Mouse (Mus musculus): ENCODE results near the gene Slc22a17.
A peak's percentile ranks its signal among the peaks of the same experiment; 100 is the strongest.

Gene Slc22a17

GRCm38 (mm10) chr14:54900383-54900782 lies 12.5 kb downstream of the Slc22a17 start:
- DNase-seq (ENCODE audit: low read depth): peak; percentile 85

- no peak for DNase-seq (ENCODE audit: low read depth)
Measured at GRCm38 (mm10) chr14:54897445-54897844, 15.5 kb downstream of the Slc22a17 start.

- peak; percentile 72 for DNase-seq (ENCODE audit: low read depth)
Measured at GRCm38 (mm10) chr14:54894296-54895151, 18.4 kb downstream of the Slc22a17 start.

GRCm38 (mm10) chr14:54893651-54894181 lies 19.2 kb downstream of the Slc22a17 start:
- peak; percentile 99 for DNase-seq (ENCODE audit: low read depth)

- no peak for DNase-seq (ENCODE audit: low read depth)
Measured at GRCm38 (mm10) chr14:54892200-54892599, 20.7 kb downstream of the Slc22a17 start, which contains the start of gene Pabpn1. TSS of gene Pabpn1 (plus strand) at chr14:54892500.

GRCm38 (mm10) chr14:54885309-54885708 lies 27.6 kb downstream of the Slc22a17 start:
- DNase-seq (ENCODE audit: low read depth): no peak

- DNase-seq (ENCODE audit: low read depth): no peak
Measured at GRCm38 (mm10) chr14:54884022-54884712, 28.8 kb downstream of the Slc22a17 start.

- peak; percentile 64 for DNase-seq (ENCODE audit: low read depth)
Measured at GRCm38 (mm10) chr14:54883154-54884021, 29.5 kb downstream of the Slc22a17 start, which contains the start of the genes Bcl2l2 and Gm20521. TSS of gene Bcl2l2 (plus strand) at chr14:54883377. TSS of gene Gm20521 (plus strand) at chr14:54883441.

GRCm38 (mm10) chr14:54877048-54877715 lies 35.8 kb downstream of the Slc22a17 start, which contains the start of gene Ppp1r3e:
TSS of gene Ppp1r3e (minus strand) at chr14:54877550.
- peak; percentile 82 for DNase-seq (ENCODE audit: low read depth)

GRCm38 (mm10) chr14:54876539-54877047 lies 36.3 kb downstream of the Slc22a17 start:
- DNase-seq (ENCODE audit: low read depth): peak; percentile 88

GRCm38 (mm10) chr14:54875844-54876538 lies 36.9 kb downstream of the Slc22a17 start:
- DNase-seq (ENCODE audit: low read depth): no peak

- DNase-seq (ENCODE audit: low read depth): no peak
Measured at GRCm38 (mm10) chr14:54874165-54874564, 38.8 kb downstream of the Slc22a17 start.

GRCm38 (mm10) chr14:54870861-54871260 lies 42.1 kb downstream of the Slc22a17 start, which contains the start of gene Homez:
TSS of gene Homez (minus strand) at chr14:54870961.
- DNase-seq (ENCODE audit: low read depth): no peak

GRCm38 (mm10) chr14:54868026-54868425 lies 44.9 kb downstream of the Slc22a17 start:
- DNase-seq (ENCODE audit: low read depth): no peak

GRCm38 (mm10) chr14:54866936-54867335 lies 46.0 kb downstream of the Slc22a17 start:
- DNase-seq (ENCODE audit: low read depth): peak; percentile 75

GRCm38 (mm10) chr14:54866268-54866667 lies 46.7 kb downstream of the Slc22a17 start:
- DNase-seq (ENCODE audit: low read depth): no peak

GRCm38 (mm10) chr14:54865626-54866025 lies 47.3 kb downstream of the Slc22a17 start:
- DNase-seq (ENCODE audit: low read depth): no peak

- DNase-seq (ENCODE audit: low read depth): no peak
Measured at GRCm38 (mm10) chr14:54864313-54865036, 48.5 kb downstream of the Slc22a17 start.
